Mouse (Mus musculus): ENCODE measurements around the gene Syt12.

The Syt12 gene

DNA sequence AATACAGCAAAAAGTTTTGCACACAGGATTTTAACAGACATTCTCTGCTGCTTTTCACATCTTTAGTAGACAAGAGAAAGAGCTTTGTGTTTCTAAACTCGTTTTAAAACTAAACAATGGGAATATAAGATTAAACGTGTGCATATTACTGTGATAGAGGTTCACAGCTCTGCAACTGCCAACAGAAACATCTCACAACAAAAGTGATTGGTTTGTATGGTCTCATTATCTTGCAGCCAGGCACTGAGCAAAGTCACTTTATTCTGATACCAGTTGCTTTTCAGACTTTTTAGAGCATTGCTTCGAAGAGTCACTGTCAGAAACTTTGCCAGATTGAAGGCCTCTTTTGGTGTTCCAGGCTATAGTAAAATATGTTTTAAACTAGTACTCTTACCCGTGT is 78.3 kb downstream of the Syt12 start:
- no peak for DNase-seq (ENCODE audit: low spot score)

DNA sequence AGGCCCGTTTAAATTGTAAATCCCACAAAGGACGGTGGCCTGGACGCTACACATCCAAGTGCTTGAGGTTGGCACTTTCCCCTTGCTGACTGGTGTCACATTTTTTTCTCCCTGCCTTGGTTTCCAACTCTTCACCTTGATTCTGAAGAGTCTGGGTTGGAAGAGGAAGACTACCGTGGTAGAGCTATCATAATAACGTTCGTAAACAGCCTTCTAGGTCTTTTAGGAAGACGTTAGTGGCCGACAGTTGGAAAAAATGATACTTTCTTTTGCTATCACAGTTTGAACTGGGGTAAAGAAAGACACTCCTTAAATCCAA is 78.7 kb downstream of the Syt12 start:
- no peak for DNase-seq (ENCODE audit: low spot score)

DNA sequence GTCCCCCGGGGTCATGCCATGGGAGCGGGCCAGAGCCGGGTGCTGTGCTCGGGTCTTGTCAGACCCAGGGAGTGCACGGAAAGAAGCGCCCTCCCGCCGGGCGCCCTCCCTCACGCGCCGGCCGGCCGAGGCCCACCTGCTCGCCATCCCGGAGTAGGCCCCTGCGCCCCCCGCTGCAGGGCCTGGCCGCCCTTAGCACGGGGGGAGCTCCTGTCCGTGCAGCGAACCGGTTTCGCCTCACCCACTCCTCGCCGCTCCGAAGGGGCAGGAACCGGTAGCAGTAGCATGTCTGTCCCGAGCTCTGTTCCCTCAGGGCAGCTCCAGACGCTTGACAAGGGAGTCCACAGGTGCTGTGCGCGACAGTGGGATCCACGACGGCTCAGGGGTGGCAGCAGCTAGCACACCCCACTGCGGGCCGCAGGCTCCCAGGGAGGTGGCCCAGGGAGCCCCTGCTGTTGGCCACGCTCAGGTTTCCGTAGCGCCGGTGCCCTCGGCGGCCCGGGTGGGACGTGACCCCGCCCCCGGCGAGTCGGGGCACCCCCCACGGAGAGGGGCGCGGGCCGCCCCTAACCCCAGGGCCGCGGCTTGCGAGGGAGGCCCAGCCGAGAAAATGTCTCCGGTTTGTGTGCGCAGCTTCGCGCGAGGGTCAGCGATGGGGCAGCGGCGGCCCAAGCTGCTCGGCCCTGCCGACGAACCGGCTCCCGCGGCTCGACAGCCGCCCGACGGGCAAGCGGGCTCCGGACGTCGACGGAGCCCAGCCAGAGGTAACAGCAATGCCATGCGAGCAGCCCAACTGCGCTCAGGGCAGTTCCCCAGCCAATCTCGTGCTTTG is 79.2 kb downstream of the Syt12 start, which contains the start of gene Kdm2a:
Gene Kdm2a (minus strand): TSS at position 488 of the 832 bp plus-strand sequence.
- DNase-seq (ENCODE audit: low spot score), result peak; percentile 55

DNA sequence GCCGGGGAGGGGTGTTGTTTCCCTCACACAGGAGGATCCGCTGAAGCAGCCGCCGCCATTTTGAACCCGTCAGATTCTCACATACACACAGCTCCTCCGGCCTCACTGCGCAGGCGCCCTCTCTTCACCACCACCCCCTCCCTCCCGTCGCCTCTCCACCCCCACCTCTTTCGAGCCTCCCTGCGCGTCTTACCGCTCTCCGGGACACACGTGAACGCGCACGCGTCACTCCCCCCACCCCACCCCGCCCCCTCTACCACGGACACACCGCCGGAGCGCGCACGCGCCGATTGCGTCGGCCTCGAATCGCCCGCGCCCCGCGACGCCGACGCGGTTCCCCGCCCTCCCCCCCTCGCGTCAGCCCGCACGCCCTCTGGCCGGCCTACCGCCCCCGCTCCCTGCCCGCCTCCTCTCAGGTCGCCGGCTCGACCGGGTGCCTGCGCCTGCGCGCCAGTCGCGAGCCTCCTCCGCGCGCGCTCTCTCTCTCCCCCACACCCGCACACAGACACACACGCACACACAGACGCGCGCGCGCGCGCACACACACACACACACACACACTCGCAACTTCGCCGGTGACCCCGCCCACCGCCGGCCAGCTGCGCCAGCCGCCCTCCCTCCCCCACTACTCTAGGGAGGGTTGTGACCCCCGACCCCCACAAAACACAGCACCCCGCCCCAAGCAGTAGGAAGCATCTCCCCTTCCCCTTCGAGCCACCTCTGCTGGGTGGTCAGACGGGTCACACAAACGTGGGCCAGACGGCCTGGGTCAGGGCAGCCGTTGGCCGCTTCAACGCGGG is 80.0 kb downstream of the Syt12 start:
- DNase-seq (ENCODE audit: low spot score), result peak; percentile 86

DNA sequence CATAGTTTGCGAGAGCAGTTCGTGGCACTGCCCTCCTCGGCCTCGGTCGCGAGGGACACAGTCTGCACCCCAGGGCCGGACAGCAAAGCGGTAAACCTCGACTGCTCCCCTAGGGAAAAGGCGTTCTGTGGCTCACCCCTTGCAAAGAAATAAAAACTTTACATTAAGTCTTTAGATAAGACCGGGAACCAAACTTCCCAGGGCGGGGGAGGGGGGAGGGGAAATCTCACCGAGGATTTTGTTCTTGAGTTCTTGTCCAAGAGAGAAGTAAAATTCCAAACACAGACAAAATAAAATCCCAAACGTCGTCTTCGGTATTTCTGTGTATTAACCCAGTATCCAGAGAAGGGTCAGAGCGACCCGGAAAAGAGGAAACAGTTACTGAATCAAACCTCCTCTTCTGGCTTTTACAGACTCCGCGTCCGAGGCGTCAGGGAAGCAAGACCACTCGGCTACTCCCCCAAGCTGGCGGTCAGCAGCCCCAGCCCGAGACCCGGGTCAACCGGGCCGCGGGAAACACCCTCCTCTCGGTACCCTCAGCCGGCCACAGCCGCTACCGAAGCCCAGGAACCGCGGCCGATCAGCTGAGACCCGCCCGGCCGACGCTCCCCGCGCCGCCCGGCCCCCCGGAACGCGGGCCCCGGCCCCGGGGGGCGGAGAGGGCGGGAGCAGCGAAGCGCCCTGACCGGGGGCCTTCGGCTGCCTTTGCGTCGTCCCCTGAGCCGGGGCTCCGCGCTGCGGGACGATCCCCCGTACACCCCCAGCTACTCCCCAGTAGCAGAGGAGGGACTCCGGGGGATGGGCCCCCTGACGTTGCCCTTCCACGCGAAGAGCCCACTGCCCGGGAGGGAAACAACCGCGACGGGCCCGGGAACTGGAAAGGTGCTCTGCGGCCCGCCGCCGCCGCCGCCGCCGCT is 80.9 kb downstream of the Syt12 start:
- peak; percentile 31 for DNase-seq (ENCODE audit: low spot score)
